Mouse (Mus musculus): ENCODE measurements at regions not wholly inside any gene's neighbourhood (a gene's known extent, or its start where the extent isn't known, plus 50 kb on each side); places are given as distances from the start of the nearest gene placed in this dataset.

GRCm38 (mm10) chr12:9338801-9339231 lies 231.1 kb upstream of the Osr1 start:
- TF ChIP-seq SIN3A (IDR thresholded peaks at IDR 0.05; ENCODE audit: low read length) = no peak
- no peak for TF ChIP-seq USF2 (conservative IDR thresholded peaks at IDR 0.05; ENCODE audit: low read depth, low read length)
- TF ChIP-seq JUN (IDR thresholded peaks at IDR 0.05; ENCODE audit: insufficient read depth, low read depth, low read length) = no peak
- no peak for TF ChIP-seq USF1 (IDR thresholded peaks at IDR 0.05; ENCODE audit: low read depth, low read length)
- no peak for TF ChIP-seq ZMIZ1 (IDR thresholded peaks at IDR 0.05; ENCODE audit: low read depth, low read length)
- no peak for TF ChIP-seq MAFK (IDR thresholded peaks at IDR 0.05; ENCODE audit: insufficient replicate concordance, low read length)
- TF ChIP-seq E2F4 (IDR thresholded peaks at IDR 0.05; ENCODE audit: insufficient replicate concordance, low read depth, low read length) = no peak
- TF ChIP-seq POLR2A (IDR thresholded peaks at IDR 0.05; ENCODE audit: low read depth, low read length) = no peak
- TF ChIP-seq ZC3H11A (IDR thresholded peaks at IDR 0.05; ENCODE audit: low read depth, low read length) = no peak
- no peak for TF ChIP-seq CTCF (conservative IDR thresholded peaks at IDR 0.05 in 1 of 2, IDR thresholded peaks at IDR 0.05 in 1 of 2; ENCODE audit: low read depth in 2 of 2, low read length in 2 of 2)
- no peak for TF ChIP-seq POLR2AphosphoS2 (IDR thresholded peaks at IDR 0.05; ENCODE audit: low read depth, low read length)
